ENCODE assay signal across 9 mouse cellular contexts in the genomic region with DNA sequence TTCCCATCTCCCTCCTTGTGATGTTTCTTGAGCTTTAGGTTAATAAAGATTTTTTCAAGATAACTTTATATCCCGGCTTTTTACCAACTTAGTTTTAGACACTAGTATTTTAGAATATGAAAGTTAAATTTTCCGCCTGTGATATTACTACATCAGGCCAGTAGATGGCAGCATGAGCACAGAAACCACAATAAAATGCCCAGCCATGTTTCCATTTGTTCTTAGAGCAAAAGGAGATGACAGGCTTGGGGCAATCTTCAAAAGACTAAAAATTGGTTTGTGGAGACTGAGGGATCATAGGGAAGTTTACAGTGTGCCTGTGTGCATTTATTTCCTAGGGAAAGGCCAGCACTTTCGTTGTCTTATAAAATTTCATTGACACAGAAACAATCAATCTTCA. TPM values are rescaled to one million over a fixed set of nuclear protein-coding genes. Genes with fewer than 3 reads are reported as not detected.
DNase-seq lines count a peak whose midpoint lies in the region; ATAC-seq and TF ChIP-seq lines count a peak whose summit lies in the region.
"Had no signal": no experiment of that assay in that cellular context is flagged by ENCODE, and none has a peak within 500 bp of the region (broad histone marks: within the 10 kb centered on the region; RNA-seq: fewer than 3 reads in every experiment).

No protein-coding gene starts in this region.

- peak; percentile 35 to 52 for DNase-seq in cerebellum, postnatal 10 days
- peak; percentile 78 for DNase-seq in lung, embryonic 14.5 days
- no peak for DNase-seq in lung, adult 18-20 months
- DNase-seq in embryo, embryonic 11 days: peak; percentile 56
- DNase-seq in limb, embryonic 14.5 days (ENCODE audit: low spot score): peak; percentile 45
- DNase-seq in stomach, postnatal 0 days (ENCODE audit: low spot score): no peak
- no peak for DNase-seq in c-Kit-positive CD71-positive TER-119-positive erythroid progenitor cells, embryonic 14.5 days (ENCODE audit: low spot score)
- DNase-seq: liver, embryonic 13.5 days had no signal

- H3K9ac ChIP-seq in lung, embryonic 14.5 days: no peak overlapping the region
- H3K9ac ChIP-seq in limb, embryonic 14.5 days (ENCODE audit: low read depth, low read length, severe bottlenecking): no peak overlapping the region
- H3K9ac ChIP-seq in stomach, postnatal 0 days (ENCODE audit: low read length): no peak overlapping the region
- H3K9ac ChIP-seq: liver, embryonic 13.5 days had no signal

- H3K4me3 ChIP-seq in lung, embryonic 14.5 days (ENCODE audit: low read depth, low read length): no peak overlapping the region
- H3K4me3 ChIP-seq in limb, embryonic 14.5 days (replicated peaks; ENCODE audit: low read length): no peak overlapping the region
- H3K4me3 ChIP-seq in stomach, postnatal 0 days (ENCODE audit: low read depth, low read length): no peak overlapping the region
- H3K4me3 ChIP-seq: liver, embryonic 13.5 days had no signal

- no peak for TF ChIP-seq EP300 in stomach, postnatal 0 days (optimal IDR thresholded peaks at IDR 0.05)

- 10% methylated on average over 3 of the region's 3 CpGs for WGBS in lung, embryonic 14.5 days
- WGBS in limb, embryonic 14.5 days: 15% methylated on average over 3 of the region's 3 CpGs
- WGBS in stomach, postnatal 0 days: 9% methylated on average over 3 of the region's 3 CpGs

- TF ChIP-seq CTCF in lung, embryonic 14.5 days (IDR thresholded peaks at IDR 0.05; ENCODE audit: low read depth): peak; percentile 71
- peak; percentile 85 for TF ChIP-seq CTCF in stomach, postnatal 0 days (IDR thresholded peaks at IDR 0.05; ENCODE audit: low read depth)

- no peaks in the 10 kb centered on the region for H3K36me3 ChIP-seq in lung, embryonic 14.5 days (ENCODE audit: insufficient read depth)
- H3K36me3 ChIP-seq in limb, embryonic 14.5 days (ENCODE audit: control insufficient read depth, insufficient read depth, low read length): no peaks in the 10 kb centered on the region
- H3K36me3 ChIP-seq in stomach, postnatal 0 days (ENCODE audit: control insufficient read depth, insufficient read depth, low read length): no peaks in the 10 kb centered on the region
- H3K36me3 ChIP-seq: liver, embryonic 13.5 days had no signal

- no peaks in the 10 kb centered on the region for H3K27me3 ChIP-seq in lung, embryonic 14.5 days (ENCODE audit: insufficient read depth, low read length)
- H3K27me3 ChIP-seq in limb, embryonic 14.5 days (ENCODE audit: control insufficient read depth, insufficient read depth, low read length): no peaks in the 10 kb centered on the region
- no peaks in the 10 kb centered on the region for H3K27me3 ChIP-seq in stomach, postnatal 0 days (ENCODE audit: control insufficient read depth, insufficient read depth, low read length)
- H3K27me3 ChIP-seq: liver, embryonic 13.5 days had no signal

- ATAC-seq in cerebellum, adult (ENCODE audit: insufficient number of reproducible peaks, low FRiP score, low TSS enrichment): no peak
- no peak for ATAC-seq in lung, embryonic 14.5 days (ENCODE audit: insufficient read depth)
- no peak for ATAC-seq in limb, embryonic 14.5 days (ENCODE audit: low FRiP score, low read depth)
- ATAC-seq in stomach, postnatal 0 days (ENCODE audit: low FRiP score, low TSS enrichment): no peak

- no peak overlapping the region for H3K4me2 ChIP-seq in lung, embryonic 14.5 days
- no peak overlapping the region for H3K4me2 ChIP-seq in limb, embryonic 14.5 days (replicated peaks; ENCODE audit: low read depth, low read length, severe bottlenecking)
- no peak overlapping the region for H3K4me2 ChIP-seq in stomach, postnatal 0 days (replicated peaks; ENCODE audit: low read depth)
- H3K4me2 ChIP-seq: liver, embryonic 13.5 days had no signal

- H3K27ac ChIP-seq in lung, embryonic 14.5 days (ENCODE audit: low read depth): no peak overlapping the region
- H3K27ac ChIP-seq in limb, embryonic 14.5 days (replicated peaks; ENCODE audit: low read depth, low read length): no peak overlapping the region
- no peak overlapping the region for H3K27ac ChIP-seq in stomach, postnatal 0 days (replicated peaks)
- H3K27ac ChIP-seq: liver, embryonic 13.5 days had no signal

- TF ChIP-seq POLR2A in limb, embryonic 14.5 days (IDR thresholded peaks at IDR 0.05; ENCODE audit: borderline replicate concordance, extremely low read depth, insufficient read depth, insufficient read length): no peak

- no peaks in the 10 kb centered on the region for H3K9me3 ChIP-seq in lung, embryonic 14.5 days (ENCODE audit: low read depth, low read length)
- H3K9me3 ChIP-seq in limb, embryonic 14.5 days (ENCODE audit: control insufficient read depth, low read length): no peaks in the 10 kb centered on the region
- no peaks in the 10 kb centered on the region for H3K9me3 ChIP-seq in stomach, postnatal 0 days (ENCODE audit: control insufficient read depth, low read length)
- H3K9me3 ChIP-seq: liver, embryonic 13.5 days had no signal

- no peaks in the 10 kb centered on the region for H3K4me1 ChIP-seq in lung, embryonic 14.5 days (ENCODE audit: insufficient read depth)
- no peaks in the 10 kb centered on the region for H3K4me1 ChIP-seq in limb, embryonic 14.5 days (ENCODE audit: control insufficient read depth, insufficient read depth, low read length)
- H3K4me1 ChIP-seq in stomach, postnatal 0 days (replicated peaks; ENCODE audit: control insufficient read depth, insufficient read depth): no peaks in the 10 kb centered on the region
- H3K4me1 ChIP-seq: liver, embryonic 13.5 days had no signal

RNA-seq across cellular contexts. Expression of a gene that starts 10.6 kb away (rescaled TPM):
- polyA plus RNA-seq in lung, embryonic 14.5 days (2014; fragmentation: Nextera tagmentation; extraction: Ambion mirVana): not detected in 2 replicates
- polyA plus RNA-seq in limb, embryonic 14.5 days (2012; rRNA removed): not detected in 2 replicates
- polyA plus RNA-seq in limb, embryonic 14.5 days (2014; fragmentation: Nextera tagmentation; extraction: Ambion mirVana): not detected in 2 replicates
- polyA plus RNA-seq in stomach, postnatal 0 days (2015; fragmentation: Nextera tagmentation; extraction: Ambion mirVana): not detected in 2 replicates
- polyA plus RNA-seq: liver, embryonic 13.5 days had no signal

RNA-seq across cellular contexts. Expression of a gene that starts 36.6 kb away (rescaled TPM):
- not detected in 2 replicates for polyA plus RNA-seq in lung, embryonic 14.5 days (2014; fragmentation: Nextera tagmentation; extraction: Ambion mirVana)
- polyA plus RNA-seq in limb, embryonic 14.5 days (2012; rRNA removed): not detected in 2 replicates
- not detected in 2 replicates for polyA plus RNA-seq in limb, embryonic 14.5 days (2014; fragmentation: Nextera tagmentation; extraction: Ambion mirVana)
- polyA plus RNA-seq in stomach, postnatal 0 days (2015; fragmentation: Nextera tagmentation; extraction: Ambion mirVana): not detected in 2 replicates
- polyA plus RNA-seq: liver, embryonic 13.5 days had no signal

RNA-seq across cellular contexts. Expression of a gene that starts 36.8 kb away (rescaled TPM):
- polyA plus RNA-seq in lung, embryonic 14.5 days (2014; fragmentation: Nextera tagmentation; extraction: Ambion mirVana): not detected in 2 replicates
- not detected in 2 replicates for polyA plus RNA-seq in limb, embryonic 14.5 days (2012; rRNA removed)
- not detected in 2 replicates for polyA plus RNA-seq in limb, embryonic 14.5 days (2014; fragmentation: Nextera tagmentation; extraction: Ambion mirVana)
- polyA plus RNA-seq in stomach, postnatal 0 days (2015; fragmentation: Nextera tagmentation; extraction: Ambion mirVana): not detected in 2 replicates
- polyA plus RNA-seq: liver, embryonic 13.5 days had no signal

RNA-seq across cellular contexts. Expression of a gene that starts 41.1 kb away (rescaled TPM):
- not detected in 2 replicates for polyA plus RNA-seq in lung, embryonic 14.5 days (2014; fragmentation: Nextera tagmentation; extraction: Ambion mirVana)
- polyA plus RNA-seq in limb, embryonic 14.5 days (2012; rRNA removed): not detected in 2 replicates
- not detected in 2 replicates for polyA plus RNA-seq in limb, embryonic 14.5 days (2014; fragmentation: Nextera tagmentation; extraction: Ambion mirVana)
- not detected in 2 replicates for polyA plus RNA-seq in stomach, postnatal 0 days (2015; fragmentation: Nextera tagmentation; extraction: Ambion mirVana)
- polyA plus RNA-seq: liver, embryonic 13.5 days had no signal

RNA-seq across cellular contexts. Expression of a gene that starts 46.7 kb away (rescaled TPM):
- not detected in 2 replicates for polyA plus RNA-seq in lung, embryonic 14.5 days (2014; fragmentation: Nextera tagmentation; extraction: Ambion mirVana)
- polyA plus RNA-seq in limb, embryonic 14.5 days (2012; rRNA removed): not detected in 2 replicates
- not detected in 2 replicates for polyA plus RNA-seq in limb, embryonic 14.5 days (2014; fragmentation: Nextera tagmentation; extraction: Ambion mirVana)
- polyA plus RNA-seq in stomach, postnatal 0 days (2015; fragmentation: Nextera tagmentation; extraction: Ambion mirVana): not detected in 2 replicates
- polyA plus RNA-seq: liver, embryonic 13.5 days had no signal

Comparison
In these comparisons a context has a peak if more than half of its experiments do, and no peak if none do; other contexts are left out.
1. DNase-seq: peak in cerebellum, postnatal 10 days (2 of 2), lung, embryonic 14.5 days (single experiment), embryo, embryonic 11 days (single experiment) and limb, embryonic 14.5 days (single experiment); none in lung, adult 18-20 months (0 of 2), stomach, postnatal 0 days (single experiment) and c-Kit-positive CD71-positive TER-119-positive erythroid progenitor cells, embryonic 14.5 days (single experiment).